Mouse (Mus musculus): ENCODE measurements around the gene Ppm1n.

Gene Ppm1n

DNA sequence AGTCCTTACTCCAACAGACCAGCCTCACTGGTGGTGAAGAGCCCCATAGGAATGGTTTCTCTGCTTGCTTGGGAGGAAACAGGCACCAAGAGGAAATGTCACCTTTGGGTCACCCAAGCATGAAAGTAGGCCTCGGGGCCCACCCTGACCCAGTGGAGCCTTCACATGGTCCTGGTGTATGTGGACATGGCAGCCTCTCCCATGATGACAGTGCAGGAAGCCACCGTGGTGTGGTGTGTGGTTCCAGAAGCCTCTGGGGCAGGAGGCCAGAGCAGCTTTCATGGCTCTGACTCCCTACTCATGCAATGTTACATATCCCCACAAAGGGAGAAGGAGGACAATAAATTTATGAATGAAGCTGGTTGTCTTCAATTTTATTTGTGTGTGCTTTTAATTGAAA lies 32.4 kb downstream of the Ppm1n start:
- DNase-seq (ENCODE audit: low spot score in 2 of 2) = no peak

- no peak for DNase-seq (ENCODE audit: low spot score in 2 of 2)
Observed at GRCm38 (mm10) chr7:19246855-19247254, 33.0 kb downstream of the Ppm1n start.

- DNase-seq (ENCODE audit: low spot score in 2 of 2) = no peak
Observed at GRCm38 (mm10) chr7:19245083-19245482, 34.8 kb downstream of the Ppm1n start.

- no peak for DNase-seq (ENCODE audit: low spot score in 2 of 2)
Observed at GRCm38 (mm10) chr7:19243858-19244257, 36.0 kb downstream of the Ppm1n start.

DNA sequence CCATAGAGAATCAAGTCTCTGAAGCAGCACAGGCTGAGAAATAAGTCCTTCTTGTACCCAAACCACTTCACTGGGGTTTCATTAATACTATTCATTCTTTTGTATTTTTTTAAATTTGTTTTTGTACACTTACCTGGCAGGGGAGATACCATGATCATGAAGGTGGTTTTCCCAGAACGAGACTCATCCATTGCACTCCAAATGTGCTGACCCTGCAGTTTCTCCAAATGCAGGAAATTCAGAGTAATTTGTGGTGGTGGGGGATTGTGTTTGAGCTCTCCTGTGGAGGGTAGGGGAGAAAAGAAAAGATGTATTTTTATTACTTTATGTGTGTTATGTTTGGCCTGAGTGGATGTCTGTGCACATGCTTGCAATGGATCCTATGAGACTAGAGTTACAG lies 37.9 kb downstream of the Ppm1n start:
- no peak for DNase-seq (ENCODE audit: low spot score in 2 of 2)

DNA sequence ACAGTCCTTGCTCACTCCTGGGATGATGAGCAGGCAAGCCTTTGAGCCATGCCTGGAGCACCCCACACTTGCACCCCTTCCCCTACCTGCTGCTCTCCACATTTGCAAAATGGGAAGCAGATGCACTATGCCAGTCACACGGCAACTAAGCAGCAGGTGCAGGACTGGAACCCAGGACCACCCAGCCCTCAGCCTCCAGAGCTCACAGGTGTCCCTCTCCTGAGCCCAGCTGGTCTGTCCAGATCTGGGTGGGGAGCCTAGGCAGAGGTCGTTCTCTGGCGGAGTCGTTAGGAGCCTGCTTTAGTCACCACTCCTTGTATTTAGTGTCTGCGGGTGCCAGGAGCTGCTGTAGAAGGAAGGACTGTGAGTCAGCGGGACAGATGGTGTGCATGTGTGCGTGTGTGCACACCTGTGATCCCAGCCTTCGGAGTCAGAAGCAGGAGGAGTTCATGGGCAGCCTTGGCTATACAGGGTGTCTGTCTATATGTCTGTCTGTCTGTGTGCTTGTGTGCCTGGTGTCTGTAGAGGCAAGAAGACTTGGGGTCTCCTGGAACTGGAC lies 38.9 kb downstream of the Ppm1n start:
- no peak for DNase-seq (ENCODE audit: low spot score in 2 of 2)

- no peak for DNase-seq (ENCODE audit: low spot score in 2 of 2)
Observed at GRCm38 (mm10) chr7:19239986-19240385, 39.9 kb downstream of the Ppm1n start.

GRCm38 (mm10) chr7:19239423-19239822 lies 40.4 kb downstream of the Ppm1n start:
- peak; percentile 78 to 85 for DNase-seq (ENCODE audit: low spot score in 2 of 2)

- DNase-seq (ENCODE audit: low spot score in 2 of 2) = no peak
Observed at GRCm38 (mm10) chr7:19238344-19238743, 41.5 kb downstream of the Ppm1n start.

DNA sequence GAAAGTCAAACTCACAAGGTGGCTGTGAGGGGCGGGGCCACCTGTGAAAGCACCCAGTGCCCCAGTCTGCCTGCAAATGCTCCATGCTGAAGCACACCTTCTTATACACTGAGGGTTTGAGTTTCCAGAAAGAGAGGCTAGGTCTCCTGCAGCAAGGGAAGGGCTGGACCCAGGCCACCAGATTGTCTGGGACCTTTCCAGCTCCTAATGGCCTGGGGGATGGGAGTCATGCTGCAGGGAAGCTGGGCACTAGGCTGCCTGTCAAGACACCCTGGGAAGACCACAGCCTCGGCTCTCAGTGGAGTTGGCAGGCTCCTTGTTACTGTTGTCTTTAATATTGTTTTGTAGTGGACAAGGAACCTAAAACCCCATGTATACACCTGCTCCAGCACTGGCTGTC lies 43.5 kb downstream of the Ppm1n start:
- DNase-seq (ENCODE audit: low spot score in 2 of 2) = no peak

DNA sequence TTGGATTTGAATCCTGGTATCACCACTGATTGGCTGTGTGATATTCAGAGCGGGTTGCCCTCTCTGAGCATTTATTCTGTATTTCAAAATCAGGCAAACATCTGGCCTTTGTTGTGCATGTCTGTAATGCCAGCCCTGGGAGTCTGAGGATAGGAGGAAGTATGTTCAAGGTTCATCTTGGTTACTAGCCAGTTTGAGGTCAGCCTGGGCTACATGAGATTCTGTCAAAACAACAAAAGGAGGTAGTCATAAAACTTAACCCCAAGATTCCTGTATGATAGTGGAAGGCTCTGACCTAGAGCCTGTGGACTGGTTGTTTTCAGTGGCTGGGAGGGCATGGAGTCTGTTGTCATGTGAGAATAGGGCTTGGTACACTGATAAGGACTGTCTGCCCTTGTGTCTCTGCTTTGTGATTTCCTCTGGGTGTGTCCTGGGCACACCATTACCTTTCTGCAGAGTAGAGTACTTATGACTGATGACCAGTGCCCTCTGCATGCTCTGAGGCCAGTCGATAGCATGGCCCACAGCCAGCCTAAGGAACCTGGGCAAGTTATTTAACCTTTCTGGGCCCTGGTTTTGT lies 44.7 kb downstream of the Ppm1n start:
- no peak for DNase-seq (ENCODE audit: low spot score in 2 of 2)

DNA sequence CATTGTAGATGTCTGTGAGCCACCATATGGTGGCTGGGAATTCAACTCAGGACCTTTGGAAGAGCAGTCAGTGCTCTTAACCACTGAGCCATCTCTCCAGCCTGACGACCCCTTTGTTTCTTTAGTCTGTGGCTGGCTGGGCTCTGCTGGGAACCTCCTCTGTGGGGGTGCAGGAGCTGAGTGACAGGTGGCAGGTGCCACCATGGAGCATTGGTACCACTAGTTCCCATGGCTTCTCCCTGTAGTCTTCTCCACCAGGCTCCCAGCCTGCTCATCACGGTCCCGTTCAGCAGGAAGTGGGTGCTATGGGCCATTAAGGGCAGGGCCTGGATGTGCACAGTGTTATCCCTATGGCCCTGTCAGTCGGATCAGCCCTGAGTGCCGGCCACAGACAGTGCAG lies 45.2 kb downstream of the Ppm1n start:
- DNase-seq (ENCODE audit: low spot score in 2 of 2) = no peak

DNA sequence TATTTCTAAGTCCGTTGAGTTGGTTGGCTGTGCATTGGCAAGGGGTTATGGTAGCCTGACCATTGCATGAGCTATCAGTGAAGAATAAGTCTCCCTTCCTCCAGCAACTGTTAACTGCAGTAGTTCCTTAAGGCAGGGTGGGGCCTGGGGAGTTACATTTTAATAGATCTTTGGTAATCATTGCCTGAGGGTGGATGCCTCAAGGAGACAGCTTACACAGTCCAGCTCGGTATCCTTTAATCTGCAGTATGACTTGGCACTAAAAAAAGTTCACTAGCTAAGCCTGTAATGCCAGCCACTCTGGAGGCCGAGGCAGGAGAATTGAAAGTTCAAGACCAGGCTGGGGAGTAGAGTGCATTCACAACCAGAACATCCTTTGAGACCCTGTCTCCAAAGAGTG lies 48.0 kb downstream of the Ppm1n start:
- no peak for DNase-seq (ENCODE audit: low spot score in 2 of 2)

- DNase-seq (ENCODE audit: low spot score in 2 of 2) = no peak
Observed at GRCm38 (mm10) chr7:19230899-19231298, 49.0 kb downstream of the Ppm1n start.

GRCm38 (mm10) chr7:19230041-19230580 lies 49.8 kb downstream of the Ppm1n start:
- no peak for DNase-seq (ENCODE audit: low spot score in 2 of 2)

DNA sequence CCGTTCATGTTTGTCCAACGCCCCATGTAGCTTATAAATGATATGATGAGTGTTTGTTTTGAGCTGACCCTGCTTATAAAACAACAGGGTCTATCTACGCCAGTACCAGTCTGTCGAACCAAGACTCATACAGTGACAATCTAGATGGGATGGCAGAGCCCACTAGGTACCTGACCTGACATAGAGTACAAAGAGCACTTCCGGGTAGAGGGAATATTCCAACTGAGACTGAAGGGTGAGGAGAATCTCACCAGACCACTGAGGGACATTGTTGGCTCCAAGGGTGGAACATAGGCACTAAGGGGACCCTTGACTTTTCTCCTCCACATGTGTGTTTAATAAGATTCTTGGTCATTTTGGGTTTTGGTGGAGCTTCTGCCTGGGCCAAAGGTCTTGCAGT lies 50.5 kb downstream of the Ppm1n start:
- DNase-seq (ENCODE audit: low spot score in 2 of 2) = no peak

DNA sequence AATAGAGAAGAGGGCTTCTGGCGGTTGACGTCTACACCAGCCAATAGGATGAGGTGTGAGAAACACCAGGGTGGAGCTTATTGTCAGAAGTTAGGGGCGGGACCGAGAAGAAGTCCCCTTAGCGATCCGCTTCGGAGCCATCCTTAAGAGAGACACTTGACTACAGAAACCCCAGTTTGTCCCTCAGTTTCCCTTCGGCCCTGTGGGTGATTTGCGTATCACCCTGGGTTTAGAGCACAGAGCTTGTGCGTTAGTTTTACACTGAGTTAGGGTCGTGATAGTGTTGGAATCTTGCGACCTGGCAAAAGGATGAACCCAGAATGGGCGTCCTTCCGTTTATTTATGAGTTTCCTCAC lies 51.1 kb downstream of the Ppm1n start:
- no peak for DNase-seq (ENCODE audit: low spot score in 2 of 2)

DNA sequence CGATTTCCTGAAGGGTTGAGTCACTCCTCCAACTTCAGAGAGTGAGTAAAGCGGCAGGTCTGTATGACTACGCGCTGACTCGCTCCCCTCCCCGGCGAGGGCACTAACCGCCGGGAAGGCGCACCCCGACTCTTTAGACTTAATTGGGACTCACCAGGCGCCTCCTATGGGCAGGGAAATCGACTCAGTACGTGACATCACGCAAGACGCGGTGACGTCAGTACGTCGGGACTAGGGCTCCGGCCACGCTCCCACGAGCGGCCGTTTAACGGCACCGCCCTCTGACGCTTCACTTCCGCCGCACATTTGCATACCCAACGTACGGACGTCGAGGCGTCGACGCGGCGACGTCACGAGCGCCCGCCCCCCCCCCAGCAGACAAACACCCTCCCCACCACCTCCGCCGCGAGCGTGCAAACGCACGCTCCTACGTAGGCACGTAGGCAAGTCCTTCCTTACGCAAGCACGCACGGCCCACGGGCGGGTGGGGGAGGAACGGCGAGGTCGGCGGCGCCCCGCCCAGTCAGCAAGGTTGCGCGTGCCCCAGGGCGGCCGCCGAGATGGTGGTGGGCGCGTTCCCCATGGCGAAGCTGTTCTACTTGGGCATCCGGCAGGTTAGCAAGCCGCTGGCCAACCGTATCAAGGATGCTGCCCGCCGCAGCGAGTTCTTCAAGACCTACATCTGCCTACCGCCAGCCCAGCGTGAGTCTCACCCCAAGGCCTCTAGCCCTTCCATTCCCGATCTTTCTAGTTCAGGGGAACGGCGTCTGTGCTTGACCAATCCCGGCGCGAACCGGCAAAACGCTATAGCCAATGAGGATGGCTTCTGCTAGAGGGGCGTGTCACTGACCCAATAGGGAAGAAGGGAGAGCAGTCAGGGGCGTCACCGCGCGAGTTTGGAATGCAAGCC lies 51.7 kb downstream of the Ppm1n start, which contains the start of gene Opa3:
Gene Opa3 (plus strand): TSS at position 452 of the 910 bp plus-strand sequence.
- DNase-seq (ENCODE audit: low spot score in 2 of 2) = peak; percentile 99

GRCm38 (mm10) chr7:19226817-19227797 lies 52.8 kb downstream of the Ppm1n start:
- peak in 1 of 2 experiments; percentile 49 for DNase-seq (ENCODE audit: low spot score in 2 of 2)
